ENCODE assay signal across 29 mouse cellular contexts in genomic region chr14:9526136-9526535, GRCm38 (mm10).
"Had no signal": no experiment of that assay in that cellular context is flagged by ENCODE, and none has a peak within 500 bp of the region (broad histone marks: within the 10 kb centered on the region; RNA-seq: fewer than 3 reads in every experiment).

No protein-coding gene starts in this region.

- H3K36me3 ChIP-seq: heart, embryonic 13.5 days; heart, embryonic 15.5 days; hindbrain, embryonic 13.5 days; hindbrain, embryonic 15.5 days; kidney, embryonic 15.5 days; limb, embryonic 10.5 days; limb, embryonic 12.5 days; liver, embryonic 13.5 days; liver, embryonic 15.5 days had no signal

- H3K27ac ChIP-seq: heart, adult 2 months; heart, embryonic 13.5 days; heart, embryonic 15.5 days; hindbrain, embryonic 13.5 days; hindbrain, embryonic 15.5 days; hindbrain, postnatal 0 days; kidney, embryonic 15.5 days; kidney, postnatal 0 days; left cerebral cortex, adult 2 months; limb, embryonic 10.5 days; limb, embryonic 12.5 days; liver, embryonic 13.5 days; liver, embryonic 15.5 days had no signal

- H3K4me2 ChIP-seq: heart, embryonic 11.5 days; heart, embryonic 13.5 days; heart, embryonic 15.5 days; hindbrain, embryonic 13.5 days; hindbrain, embryonic 15.5 days; kidney, embryonic 15.5 days; limb, embryonic 12.5 days; liver, embryonic 11.5 days; liver, embryonic 13.5 days; liver, embryonic 15.5 days had no signal

- H3K9ac ChIP-seq: heart, embryonic 13.5 days; heart, embryonic 15.5 days; hindbrain, embryonic 13.5 days; hindbrain, embryonic 15.5 days; kidney, embryonic 15.5 days; limb, embryonic 12.5 days; liver, embryonic 13.5 days; liver, embryonic 15.5 days; liver, postnatal 0 days had no signal

- H3K4me1 ChIP-seq: heart, embryonic 13.5 days; heart, embryonic 15.5 days; hindbrain, embryonic 13.5 days; hindbrain, embryonic 15.5 days; kidney, embryonic 15.5 days; limb, embryonic 10.5 days; limb, embryonic 12.5 days; liver, embryonic 13.5 days; liver, embryonic 15.5 days had no signal

- H3K9me3 ChIP-seq: heart, embryonic 13.5 days; heart, embryonic 15.5 days; hindbrain, embryonic 13.5 days; hindbrain, embryonic 15.5 days; kidney, embryonic 15.5 days; limb, embryonic 10.5 days; limb, embryonic 12.5 days; liver, embryonic 13.5 days; liver, embryonic 15.5 days had no signal

- DNase-seq: gastrocnemius, postnatal 14 days; gastrocnemius, postnatal 36 days; heart, adult 11 months; heart, adult 2 months; heart, postnatal 14 days; heart, postnatal 36 days; kidney, adult 11 months; kidney, adult 2 months; kidney, adult 9 months; kidney, postnatal 14 days; kidney, postnatal 36 days; layer of hippocampus, adult 9-11 months; liver; liver, embryonic 13.5 days; liver, postnatal 0 days had no signal

- H3K27me3 ChIP-seq: heart, embryonic 13.5 days; heart, embryonic 15.5 days; hindbrain, embryonic 13.5 days; hindbrain, embryonic 15.5 days; kidney, embryonic 15.5 days; limb, embryonic 12.5 days; liver, embryonic 13.5 days; liver, embryonic 15.5 days had no signal

- H3K4me3 ChIP-seq: heart, adult 2 months; heart, embryonic 13.5 days; heart, embryonic 15.5 days; hindbrain, embryonic 13.5 days; hindbrain, embryonic 15.5 days; kidney, embryonic 15.5 days; left cerebral cortex, adult 2 months; limb, embryonic 10.5 days; limb, embryonic 12.5 days; liver, embryonic 13.5 days; liver, embryonic 15.5 days had no signal

- ATAC-seq: hindbrain, postnatal 0 days; intestine, embryonic 16.5 days; liver, postnatal 0 days had no signal
